Mouse (Mus musculus): ENCODE measurements at regions not wholly inside any gene's neighbourhood (a gene's known extent, or its start where the extent isn't known, plus 50 kb on each side); places are given as distances from the start of the nearest gene placed in this dataset.
A peak's percentile ranks its signal among the peaks of the same experiment; 100 is the strongest.

- Histone ChIP-seq H3K4me1 (replicated peaks) (peaks cover 19% of the 10 kb centered on the region), H3K4me3 (replicated peaks) (no peak overlapping the region), H3K4me2 (no peak overlapping the region), H3K36me3 (no peaks in the 10 kb centered on the region), H3K27me3 (no peaks in the 10 kb centered on the region), H3K9me3 (no peaks in the 10 kb centered on the region), H3K27ac (no peak overlapping the region), H3K9ac (replicated peaks) (no peak overlapping the region)
- peak; percentile 83 for ATAC-seq (ENCODE audit: insufficient number of reproducible peaks, insufficient read depth, low FRiP score, low TSS enrichment, low read depth)
Observed at GRCm38 (mm10) chr2:81089121-81089520, 472.1 kb downstream of the Nup35 start.

GRCm38 (mm10) chr2:81105834-81106233 is 488.8 kb downstream of the Nup35 start:
- Histone ChIP-seq H3K4me2 (no peak overlapping the region), H3K4me3 (replicated peaks) (no peak overlapping the region), H3K9me3 (no peaks in the 10 kb centered on the region), H3K27me3 (no peaks in the 10 kb centered on the region), H3K9ac (replicated peaks) (no peak overlapping the region), H3K36me3 (no peaks in the 10 kb centered on the region), H3K27ac (no peak overlapping the region), H3K4me1 (replicated peaks) (peaks cover 9% of the 10 kb centered on the region; the same call in 1 of the 2 replicates)
- ATAC-seq (ENCODE audit: insufficient number of reproducible peaks, insufficient read depth, low FRiP score, low TSS enrichment, low read depth) = peak; percentile 42; the same call in 1 of the 2 replicates
- WGBS = 10% methylated on average over 3 of the region's 3 CpGs

GRCm38 (mm10) chr2:81118757-81119156 is 501.7 kb downstream of the Nup35 start:
- no peak overlapping the region for H3K4me2 ChIP-seq
- no peak for ATAC-seq (ENCODE audit: insufficient number of reproducible peaks, insufficient read depth, low FRiP score, low TSS enrichment, low read depth)
- H3K36me3 ChIP-seq = no peaks in the 10 kb centered on the region
- H3K27ac ChIP-seq = no peak overlapping the region
- no peak overlapping the region for H3K4me3 ChIP-seq (replicated peaks)
- no peaks in the 10 kb centered on the region for H3K9me3 ChIP-seq
- H3K9ac ChIP-seq (replicated peaks) = no peak overlapping the region
- no peaks in the 10 kb centered on the region for H3K27me3 ChIP-seq
- 93% methylated on average over 2 of the region's 2 CpGs for WGBS
- no peaks in the 10 kb centered on the region; the same call in 1 of the 2 replicates for H3K4me1 ChIP-seq (replicated peaks)

- ATAC-seq (ENCODE audit: insufficient number of reproducible peaks, insufficient read depth, low FRiP score, low TSS enrichment, low read depth) = peak; percentile 71; the same call in 1 of the 2 replicates
- Histone ChIP-seq H3K9me3 (no peaks in the 10 kb centered on the region), H3K36me3 (no peaks in the 10 kb centered on the region), H3K4me2 (no peak overlapping the region), H3K4me3 (replicated peaks) (no peak overlapping the region), H3K9ac (replicated peaks) (no peak overlapping the region), H3K4me1 (replicated peaks) (no peaks in the 10 kb centered on the region; the same call in 1 of the 2 replicates), H3K27me3 (no peaks in the 10 kb centered on the region), H3K27ac (no peak overlapping the region)
- WGBS = 24% methylated on average over 2 of the region's 2 CpGs
Observed at GRCm38 (mm10) chr2:81120460-81121051, 503.5 kb downstream of the Nup35 start.

GRCm38 (mm10) chr2:81136473-81137082 is 519.5 kb downstream of the Nup35 start:
- H3K27ac ChIP-seq = peak overlapping the region; percentile 35; the same call in 1 of the 2 replicates
- 69% methylated on average over 2 of the region's 2 CpGs for WGBS
- no peak overlapping the region for H3K4me2 ChIP-seq
- H3K9ac ChIP-seq (replicated peaks) = no peak overlapping the region
- H3K4me1 ChIP-seq (replicated peaks) = 0 out of 2 replicates have a peak, but pooled peaks cover 7% of the 10 kb centered on the region
- H3K36me3 ChIP-seq = no peaks in the 10 kb centered on the region
- H3K27me3 ChIP-seq = no peaks in the 10 kb centered on the region
- ATAC-seq (ENCODE audit: insufficient number of reproducible peaks, insufficient read depth, low FRiP score, low TSS enrichment, low read depth) = no peak
- no peaks in the 10 kb centered on the region for H3K9me3 ChIP-seq
- no peak overlapping the region for H3K4me3 ChIP-seq (replicated peaks)

- peak; percentile 79; the same call in 1 of the 2 replicates for ATAC-seq (ENCODE audit: insufficient number of reproducible peaks, insufficient read depth, low FRiP score, low TSS enrichment, low read depth)
- H3K4me2 ChIP-seq = no peak overlapping the region
- no peaks in the 10 kb centered on the region for H3K36me3 ChIP-seq
- 3% methylated on average over 4 of the region's 4 CpGs for WGBS
- H3K27me3 ChIP-seq = no peaks in the 10 kb centered on the region
- no peak overlapping the region for H3K4me3 ChIP-seq (replicated peaks)
- H3K9me3 ChIP-seq = no peaks in the 10 kb centered on the region
- peaks cover 9% of the 10 kb centered on the region for H3K4me1 ChIP-seq (replicated peaks)
- H3K9ac ChIP-seq (replicated peaks) = no peak overlapping the region
- no peak overlapping the region for H3K27ac ChIP-seq
Observed at GRCm38 (mm10) chr2:81143600-81143999, 526.6 kb downstream of the Nup35 start.

- no peaks in the 10 kb centered on the region for H3K36me3 ChIP-seq
- no peak overlapping the region for H3K9ac ChIP-seq (replicated peaks)
- WGBS = 89% methylated on average over 1 of the region's 1 CpGs
- H3K27ac ChIP-seq = no peak overlapping the region
- H3K9me3 ChIP-seq = no peaks in the 10 kb centered on the region
- peaks cover 9% of the 10 kb centered on the region for H3K4me1 ChIP-seq (replicated peaks)
- no peak overlapping the region for H3K4me2 ChIP-seq
- no peak overlapping the region for H3K4me3 ChIP-seq (replicated peaks)
- ATAC-seq (ENCODE audit: insufficient number of reproducible peaks, insufficient read depth, low FRiP score, low TSS enrichment, low read depth) = no peak
- H3K27me3 ChIP-seq = no peaks in the 10 kb centered on the region
Observed at GRCm38 (mm10) chr2:81146458-81146857, 529.4 kb downstream of the Nup35 start.

GRCm38 (mm10) chr2:81148112-81148511 is 531.1 kb downstream of the Nup35 start:
- Histone ChIP-seq H3K4me1 (replicated peaks) (peaks cover 7% of the 10 kb centered on the region), H3K27me3 (no peaks in the 10 kb centered on the region), H3K27ac (no peak overlapping the region), H3K9me3 (no peaks in the 10 kb centered on the region), H3K9ac (replicated peaks) (no peak overlapping the region), H3K36me3 (no peaks in the 10 kb centered on the region), H3K4me2 (no peak overlapping the region), H3K4me3 (replicated peaks) (no peak overlapping the region)
- peak; percentile 22; the same call in 1 of the 2 replicates for ATAC-seq (ENCODE audit: insufficient number of reproducible peaks, insufficient read depth, low FRiP score, low TSS enrichment, low read depth)
- 81% methylated on average over 1 of the region's 1 CpGs for WGBS

- H3K9ac ChIP-seq (replicated peaks) = no peak overlapping the region
- H3K36me3 ChIP-seq = no peaks in the 10 kb centered on the region
- H3K27ac ChIP-seq = no peak overlapping the region
- no peak overlapping the region for H3K4me3 ChIP-seq (replicated peaks)
- H3K4me1 ChIP-seq (replicated peaks) = no peaks in the 10 kb centered on the region
- no peak for ATAC-seq (ENCODE audit: insufficient number of reproducible peaks, insufficient read depth, low FRiP score, low TSS enrichment, low read depth)
- WGBS = 80% methylated on average over 2 of the region's 2 CpGs
- no peak overlapping the region for H3K4me2 ChIP-seq
- no peaks in the 10 kb centered on the region for H3K9me3 ChIP-seq
- no peaks in the 10 kb centered on the region for H3K27me3 ChIP-seq
Observed at GRCm38 (mm10) chr2:81182421-81182820, 565.4 kb downstream of the Nup35 start.

- Histone ChIP-seq H3K36me3 (no peaks in the 10 kb centered on the region), H3K4me2 (no peak overlapping the region), H3K27me3 (no peaks in the 10 kb centered on the region), H3K9ac (replicated peaks) (no peak overlapping the region), H3K27ac (no peak overlapping the region), H3K4me1 (replicated peaks) (no peaks in the 10 kb centered on the region), H3K4me3 (replicated peaks) (no peak overlapping the region), H3K9me3 (no peaks in the 10 kb centered on the region)
- ATAC-seq (ENCODE audit: insufficient number of reproducible peaks, insufficient read depth, low FRiP score, low TSS enrichment, low read depth) = no peak
Observed at GRCm38 (mm10) chr2:81185976-81186375, 568.9 kb downstream of the Nup35 start.

- no peak for ATAC-seq (ENCODE audit: insufficient number of reproducible peaks, insufficient read depth, low FRiP score, low TSS enrichment, low read depth)
- H3K9me3 ChIP-seq = no peaks in the 10 kb centered on the region
- no peak overlapping the region for H3K27ac ChIP-seq
- H3K4me1 ChIP-seq (replicated peaks) = no peaks in the 10 kb centered on the region
- H3K4me2 ChIP-seq = no peak overlapping the region
- no peak overlapping the region for H3K9ac ChIP-seq (replicated peaks)
- H3K4me3 ChIP-seq (replicated peaks) = no peak overlapping the region
- no peaks in the 10 kb centered on the region for H3K27me3 ChIP-seq
- whole genome bisulfite sequencing = 83% methylated on average over 1 of the region's 1 CpGs
- no peaks in the 10 kb centered on the region for H3K36me3 ChIP-seq
Observed at GRCm38 (mm10) chr2:81190831-81191230, 573.8 kb downstream of the Nup35 start.

- ATAC-seq (ENCODE audit: insufficient number of reproducible peaks, insufficient read depth, low FRiP score, low TSS enrichment, low read depth) = no peak
- no peaks in the 10 kb centered on the region for H3K36me3 ChIP-seq
- H3K9ac ChIP-seq (replicated peaks) = no peak overlapping the region
- H3K4me2 ChIP-seq = no peak overlapping the region
- no peaks in the 10 kb centered on the region for H3K9me3 ChIP-seq
- H3K4me3 ChIP-seq (replicated peaks) = no peak overlapping the region
- H3K27me3 ChIP-seq = no peaks in the 10 kb centered on the region
- H3K27ac ChIP-seq = no peak overlapping the region
- no peaks in the 10 kb centered on the region for H3K4me1 ChIP-seq (replicated peaks)
Observed at GRCm38 (mm10) chr2:81200541-81200940, 583.5 kb downstream of the Nup35 start.
